Mouse (Mus musculus) heart, embryonic 10.5 days (tissue): ENCODE results near the gene Gipc1. TPM values are rescaled to one million over a fixed set of nuclear protein-coding genes. Genes with fewer than 3 reads are reported as not detected.

ENCODE experiments used
- DNase-seq: peaks from one replicate; pipeline ENCODE4 v3.0.0-alpha.2; 2017; ENCODE audit warnings: low spot score
- H3K27ac ChIP-seq: fragments of 300-500 bp; sonication (generic); 2 replicates; pipeline ENCODE4 v1.5.1; 2016; ENCODE audit warnings: mild to moderate bottlenecking
- H3K27me3 ChIP-seq: fragments of 300-500 bp; sonication (generic); 2 replicates; pipeline ENCODE4 v1.6.1; 2016; ENCODE audit warnings: mild to moderate bottlenecking; ENCODE audit not compliant: poor library complexity, insufficient read depth, severe bottlenecking
- H3K36me3 ChIP-seq: fragments of 300-500 bp; sonication (generic); 2 replicates; pipeline ENCODE4 v1.6.1; 2016; ENCODE audit warnings: mild to moderate bottlenecking, moderate library complexity
- H3K4me1 ChIP-seq: fragments of 300-500 bp; sonication (generic); 2 replicates; pipeline ENCODE4 v1.6.1; 2016; ENCODE audit warnings: mild to moderate bottlenecking
- H3K4me3 ChIP-seq: fragments of 300-500 bp; sonication (generic); 2 replicates; pipeline ENCODE4 v1.5.1; 2016; ENCODE audit warnings: mild to moderate bottlenecking, moderate library complexity
- H3K9me3 ChIP-seq: fragments of 300-500 bp; sonication (generic); 2 replicates; pipeline ENCODE4 v1.6.1; 2016; ENCODE audit warnings: mild to moderate bottlenecking, moderate library complexity
- WGBS: fragments of 180-500 bp; shearing (Covaris S2); methylation state at CpG from one replicate; pipeline ENCODE4 v1.1.7; 2016; 5-methylcytosine and 5-hydroxymethylcytosine counted together
- polyA plus RNA-seq: library from polyadenylated mRNA; unstranded; fragments of >200 nt; fragmentation: Nextera tagmentation; extraction: Ambion mirVana; gene quantifications from 2 replicates; pipeline ENCODE4 v1.2.1, GENCODE M21; 2016

Gipc1 gene
- polyA plus RNA-seq = 204 and 214 TPM in 2 replicates

- Histone ChIP-seq H3K27me3 (no peaks in the 10 kb centered on the region), H3K36me3 (peaks cover 9% of the 10 kb centered on the region), H3K4me3 (peak within 1 kb of the TSS; percentile 72), H3K9me3 (no peaks in the 10 kb centered on the region), H3K4me1 (peaks cover 30% of the 10 kb centered on the region), H3K27ac (peak within 1 kb of the TSS; percentile 95)
- 4% methylated on average over 50 of the region's 50 CpGs for WGBS
- peak; percentile 99 for DNase-seq
These were observed at the start of gene Gipc1 for GRCm38 (mm10) chr8:83652030-83652743. TSS of gene Gipc1 (plus strand) at chr8:83652677.

GRCm38 (mm10) chr8:83607661-83608397, 44.6 kb upstream of the Gipc1 start, which contains the start of the genes Tecr and Dnajb1:
TSS of gene Tecr (minus strand) at chr8:83607971.
TSS of gene Dnajb1 (plus strand) at chr8:83608193.
- Histone ChIP-seq H3K4me1 (peaks cover 26% of the 10 kb centered on the region), H3K9me3 (no peaks in the 10 kb centered on the region), H3K4me3 (peak within 1 kb of the TSS; percentile 85), H3K27me3 (no peaks in the 10 kb centered on the region), H3K36me3 (peaks cover 32% of the 10 kb centered on the region), H3K27ac (peak within 1 kb of the TSS; percentile 98)
- DNase-seq = peak; percentile 100
- WGBS = under 1% methylated on average over 69 of the region's 69 CpGs

- Histone ChIP-seq H3K9me3 (no peaks in the 10 kb centered on the region), H3K4me1 (peaks cover 26% of the 10 kb centered on the region), H3K27me3 (no peaks in the 10 kb centered on the region), H3K27ac (peak overlapping the region; percentile 98), H3K4me3 (peak overlapping the region; percentile 85), H3K36me3 (peaks cover 34% of the 10 kb centered on the region)
- DNase-seq = peak; percentile 91
- under 1% methylated on average over 51 of the region's 51 CpGs for WGBS
These were observed 44.1 kb upstream of the Gipc1 start for GRCm38 (mm10) chr8:83608398-83608829.

DNA sequence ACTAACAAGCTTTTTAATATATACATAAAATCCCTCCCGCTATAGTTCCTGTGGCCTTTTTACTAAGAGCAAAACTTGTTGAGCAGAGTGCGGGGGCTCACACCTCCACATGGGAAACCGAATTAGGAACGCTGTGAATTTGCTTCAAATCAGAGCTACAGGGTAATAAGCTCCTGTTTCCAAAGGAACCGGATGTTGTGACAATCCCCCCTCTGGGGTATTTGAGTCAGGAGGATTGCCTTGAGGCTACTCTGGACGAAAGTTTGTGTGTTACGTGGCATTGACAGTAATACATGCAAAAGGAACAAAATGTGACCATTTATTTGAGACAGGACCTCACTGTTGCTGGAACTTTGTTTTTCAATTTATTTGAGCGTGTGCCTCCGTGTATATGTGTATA, 43.4 kb upstream of the Gipc1 start:
- Histone ChIP-seq H3K36me3 (peaks cover 39% of the 10 kb centered on the region), H3K27ac (peak overlapping the region; percentile 98), H3K9me3 (no peaks in the 10 kb centered on the region), H3K4me3 (peak overlapping the region; percentile 85), H3K4me1 (peaks cover 26% of the 10 kb centered on the region), H3K27me3 (no peaks in the 10 kb centered on the region)
- 38% methylated on average over 9 of the region's 9 CpGs for WGBS
- no peak for DNase-seq

DNA sequence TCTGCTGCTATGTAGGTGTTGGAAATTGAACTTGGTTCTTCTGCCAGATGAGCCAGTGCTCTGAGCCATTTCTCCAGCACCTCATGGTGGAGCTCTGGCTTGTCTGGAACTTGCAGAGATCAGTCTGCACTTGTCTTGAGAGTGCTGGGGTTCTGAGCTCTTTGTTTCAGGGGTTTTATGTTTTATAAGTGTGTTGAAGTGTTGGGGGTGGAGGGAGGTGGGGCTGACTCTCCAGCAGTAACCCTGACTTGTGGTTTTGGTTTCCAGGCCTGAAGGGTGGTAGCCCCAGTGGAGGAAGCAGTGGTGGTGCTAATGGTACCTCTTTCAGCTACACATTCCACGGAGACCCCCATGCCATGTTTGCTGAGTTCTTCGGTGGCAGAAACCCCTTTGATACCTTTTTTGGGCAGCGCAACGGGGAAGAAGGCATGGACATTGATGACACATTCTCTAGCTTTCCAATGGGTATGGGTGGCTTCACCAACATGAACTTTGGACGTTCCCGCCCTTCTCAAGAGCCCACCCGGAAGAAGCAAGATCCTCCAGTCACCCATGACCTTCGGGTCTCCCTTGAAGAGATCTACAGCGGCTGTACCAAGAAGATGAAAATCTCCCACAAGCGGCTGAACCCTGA, 42.8 kb upstream of the Gipc1 start:
- Histone ChIP-seq H3K27ac (no peak overlapping the region), H3K36me3 (peaks cover 42% of the 10 kb centered on the region), H3K4me1 (peaks cover 26% of the 10 kb centered on the region), H3K4me3 (peak overlapping the region; percentile 85), H3K9me3 (no peaks in the 10 kb centered on the region), H3K27me3 (no peaks in the 10 kb centered on the region)
- no peak for DNase-seq
- 91% methylated on average over 10 of the region's 10 CpGs for WGBS

DNA sequence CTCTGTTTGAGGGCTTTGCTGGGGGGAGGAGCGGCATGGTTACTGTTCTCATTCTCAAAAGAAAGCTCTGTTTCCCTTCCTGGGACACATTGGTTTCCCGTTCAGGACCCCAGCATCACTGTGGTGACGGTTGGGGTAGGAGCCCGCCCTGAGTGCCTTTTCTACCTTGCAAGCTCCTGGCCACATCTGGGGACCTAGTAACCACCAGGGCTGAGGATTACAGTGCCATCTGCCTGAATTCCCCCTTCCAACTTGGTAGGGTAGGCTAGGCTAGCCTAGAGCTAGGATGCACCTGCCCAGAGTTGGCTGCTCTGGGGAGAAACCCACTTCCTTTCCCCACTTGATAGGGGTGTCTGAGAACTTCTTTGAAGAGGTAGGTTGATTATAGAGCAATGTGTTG, 40.6 kb upstream of the Gipc1 start:
- Histone ChIP-seq H3K27me3 (no peaks in the 10 kb centered on the region), H3K4me1 (peaks cover 21% of the 10 kb centered on the region), H3K27ac (no peak overlapping the region), H3K9me3 (no peaks in the 10 kb centered on the region), H3K36me3 (peaks cover 42% of the 10 kb centered on the region), H3K4me3 (no peak overlapping the region)
- 85% methylated on average over 4 of the region's 4 CpGs for WGBS
- DNase-seq = no peak

GRCm38 (mm10) chr8:83613695-83614094, 38.8 kb upstream of the Gipc1 start:
- Histone ChIP-seq H3K4me3 (no peak overlapping the region), H3K4me1 (peaks cover 18% of the 10 kb centered on the region), H3K27ac (no peak overlapping the region), H3K9me3 (no peaks in the 10 kb centered on the region), H3K27me3 (no peaks in the 10 kb centered on the region), H3K36me3 (peaks cover 42% of the 10 kb centered on the region)
- no peak for DNase-seq
- 88% methylated on average over 4 of the region's 4 CpGs for WGBS

- H3K36me3 ChIP-seq = peaks cover 21% of the 10 kb centered on the region
- no peak overlapping the region for H3K27ac ChIP-seq
- H3K27me3 ChIP-seq = no peaks in the 10 kb centered on the region
- H3K4me3 ChIP-seq = no peak overlapping the region
- DNase-seq = no peak
- no peaks in the 10 kb centered on the region for H3K9me3 ChIP-seq
- no peaks in the 10 kb centered on the region for H3K4me1 ChIP-seq
These were observed 35.9 kb upstream of the Gipc1 start for GRCm38 (mm10) chr8:83616625-83617024.

GRCm38 (mm10) chr8:83617111-83617510, 35.4 kb upstream of the Gipc1 start:
- 80% methylated on average over 2 of the region's 2 CpGs for WGBS
- no peak overlapping the region for H3K4me3 ChIP-seq

GRCm38 (mm10) chr8:83618566-83618965, 33.9 kb upstream of the Gipc1 start:
- Histone ChIP-seq H3K4me3 (no peak overlapping the region), H3K9me3 (no peaks in the 10 kb centered on the region), H3K36me3 (peaks cover 7% of the 10 kb centered on the region), H3K4me1 (peaks cover 10% of the 10 kb centered on the region), H3K27ac (no peak overlapping the region), H3K27me3 (0 out of 2 replicates have a peak, but pooled peaks cover 5% of the 10 kb centered on the region)
- DNase-seq = no peak
- WGBS = 89% methylated on average over 2 of the region's 2 CpGs

More at GRCm38 (mm10) chr8:83617111-83617510, 35.4 kb upstream of the Gipc1 start:
- Histone ChIP-seq H3K27ac (no peak overlapping the region), H3K36me3 (peaks cover 16% of the 10 kb centered on the region), H3K4me1 (0 out of 2 replicates have a peak, but pooled peaks cover 2% of the 10 kb centered on the region), H3K9me3 (no peaks in the 10 kb centered on the region), H3K27me3 (0 out of 2 replicates have a peak, but pooled peaks cover 4% of the 10 kb centered on the region)
- no peak for DNase-seq

- WGBS = 87% methylated on average over 9 of the region's 9 CpGs
- Histone ChIP-seq H3K4me1 (peaks cover 13% of the 10 kb centered on the region), H3K9me3 (no peaks in the 10 kb centered on the region), H3K36me3 (no peaks in the 10 kb centered on the region), H3K27ac (no peak overlapping the region), H3K4me3 (no peak overlapping the region), H3K27me3 (0 out of 2 replicates have a peak, but pooled peaks cover 5% of the 10 kb centered on the region)
- no peak for DNase-seq
These were observed 32.8 kb upstream of the Gipc1 start for GRCm38 (mm10) chr8:83619568-83620285.

DNA sequence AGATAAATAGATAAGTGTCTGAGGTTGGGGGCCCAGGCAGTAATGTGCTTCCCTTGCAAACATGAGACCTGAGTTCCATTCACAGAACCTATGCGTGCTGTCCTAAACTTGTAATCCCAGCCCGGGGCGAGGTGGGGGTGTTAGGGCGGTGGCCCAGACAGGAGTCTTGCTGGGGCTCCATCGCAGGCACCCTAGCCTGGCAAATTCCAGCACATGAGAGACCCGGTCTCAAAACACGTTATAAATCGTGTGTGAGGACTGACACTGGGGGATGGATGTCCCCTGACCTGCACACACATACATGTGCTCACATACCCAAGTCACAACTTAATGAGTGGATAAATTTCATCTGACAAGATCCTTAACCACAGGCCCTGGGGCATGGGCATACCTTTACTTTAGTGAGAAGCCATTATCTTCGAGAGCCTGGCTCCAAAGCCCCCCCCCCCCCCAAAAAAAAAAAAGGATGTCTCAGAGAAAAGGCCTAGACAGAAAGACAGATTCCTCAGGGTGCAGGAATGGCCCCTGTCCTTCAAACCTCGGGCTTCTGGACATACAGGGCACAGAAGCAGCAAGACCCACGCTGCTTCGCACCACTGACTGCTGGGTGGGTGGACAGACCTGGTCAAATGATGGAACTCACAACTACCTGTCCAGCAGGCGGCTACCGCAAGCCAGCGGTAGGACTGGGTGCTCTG, 30.6 kb upstream of the Gipc1 start:
- 0 out of 2 replicates have a peak, but pooled peaks cover 5% of the 10 kb centered on the region for H3K27me3 ChIP-seq
- WGBS = 60% methylated on average over 15 of the region's 15 CpGs
- no peak for DNase-seq
- no peaks in the 10 kb centered on the region for H3K9me3 ChIP-seq
- peak overlapping the region; percentile 60 for H3K4me3 ChIP-seq
- peak overlapping the region; percentile 70 for H3K27ac ChIP-seq
- H3K36me3 ChIP-seq = no peaks in the 10 kb centered on the region
- peaks cover 13% of the 10 kb centered on the region for H3K4me1 ChIP-seq
